Mouse (Mus musculus): ENCODE measurements around the gene Nme4. TPM values are rescaled to one million over a fixed set of nuclear protein-coding genes. Genes with fewer than 3 reads are reported as not detected.

Nme4 gene
- 1 to 10 TPM; 2.3 to 4.5 TPM for total RNA-seq (2023)

GRCm38 (mm10) chr17:26095121-26095740, at the start of gene Nme4:
Gene Nme4, minus strand, starts transcription at chr17:26095602.

DNA sequence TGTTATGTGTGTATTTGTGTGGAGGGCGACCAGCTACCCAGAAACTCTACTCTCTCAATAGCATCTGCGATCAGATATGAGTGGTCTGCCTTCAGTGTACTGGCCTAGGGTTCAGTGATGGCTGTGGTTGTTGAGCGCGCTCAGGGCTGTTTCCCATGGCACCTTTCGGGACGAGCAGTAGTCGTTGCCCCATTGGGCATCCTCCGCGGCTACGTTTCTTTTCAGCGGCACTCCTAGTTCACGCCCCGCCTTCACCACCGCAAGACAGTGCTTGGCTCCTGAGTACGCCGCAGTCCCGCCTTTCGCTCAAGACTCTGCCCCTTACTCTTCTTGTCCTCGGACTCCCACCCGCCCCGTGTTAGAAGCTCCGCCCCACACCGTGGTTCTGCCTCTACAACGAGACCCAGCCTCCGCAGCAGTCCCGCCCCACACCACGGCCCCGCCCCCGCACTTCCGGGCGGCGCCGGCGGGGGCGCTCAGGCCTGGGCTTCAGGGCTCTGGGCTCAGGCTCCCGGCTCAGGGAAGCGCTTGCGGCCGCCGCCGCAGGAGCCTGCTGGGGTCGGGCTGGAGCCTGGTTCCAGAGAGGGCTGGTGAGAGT, 42.9 kb upstream of the Nme4 start, which contains the start of gene Axin1:
TSS of gene Axin1 (plus strand) at position 450 of the 598 bp plus-strand sequence.

GRCm38 (mm10) chr17:26123267-26123684, 27.9 kb upstream of the Nme4 start, which contains the start of gene Mrpl28:
Gene Mrpl28, plus strand, starts transcription at chr17:26123500.

GRCm38 (mm10) chr17:26113181-26113948, 18.0 kb upstream of the Nme4 start, which contains the start of gene Tmem8:
Gene Tmem8, plus strand, starts transcription at chr17:26113299.

GRCm38 (mm10) chr17:26089905-26090632, 5.3 kb downstream of the Nme4 start, which contains the start of gene Decr2:
Gene Decr2, minus strand, starts transcription at chr17:26090337.

DNA sequence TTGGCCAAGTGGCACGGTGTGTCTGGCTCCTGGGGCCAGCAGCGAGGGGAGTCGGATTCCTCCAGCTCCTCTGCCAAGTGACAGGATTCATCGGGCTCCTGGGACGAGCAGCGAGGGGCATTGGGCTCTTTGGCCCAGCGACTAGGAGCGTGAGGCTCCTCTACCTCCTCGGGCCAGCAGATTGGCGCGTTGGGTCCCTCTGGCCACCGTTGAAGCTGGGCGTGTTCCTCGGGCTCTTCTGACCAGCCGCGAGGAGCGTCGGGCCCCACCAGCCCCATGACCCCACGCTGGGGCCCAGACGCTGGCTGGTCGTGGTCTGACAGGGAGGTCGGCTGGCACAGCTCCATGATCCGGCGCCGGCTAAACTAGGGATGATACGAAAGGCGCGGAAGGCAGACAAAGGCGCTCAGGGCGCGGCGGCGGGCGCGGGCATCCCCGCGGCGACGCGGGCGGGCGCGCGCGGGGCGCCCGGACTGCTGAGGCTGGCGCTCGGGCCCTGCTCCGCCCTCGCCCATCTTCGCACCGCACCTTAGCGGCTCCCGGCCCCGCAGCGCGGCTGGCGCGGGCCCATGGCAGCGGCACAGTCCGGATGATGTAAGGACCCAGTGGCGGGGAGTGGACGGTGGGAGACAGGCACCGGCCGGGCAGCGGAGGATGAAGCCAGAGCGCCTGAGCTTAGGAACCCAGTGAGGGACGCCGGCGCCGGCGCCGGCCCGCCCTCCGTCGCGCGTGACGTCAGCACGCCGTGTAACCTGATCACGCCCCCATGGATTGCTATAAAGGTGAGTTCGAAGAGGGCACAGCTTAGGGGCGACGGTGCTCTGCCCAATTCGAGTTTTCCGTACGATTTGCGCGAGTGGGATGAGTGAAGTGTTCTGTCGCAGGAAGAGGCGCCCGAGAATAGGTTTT, 26.3 kb downstream of the Nme4 start, which contains the start of gene Rab11fip3:
TSS of gene Rab11fip3 (minus strand) at position 725 of the 909 bp plus-strand sequence.

Other genes with a start within 250 kb of the Nme4 start
- 10 to 100 TPM; 20.0 to 21.9 TPM for gene Wdr90, start 234.1 kb downstream of the Nme4 start, total RNA-seq (2023)
- 1 to 10 TPM; 3.5 to 4.6 TPM for gene Mcrip2, start 226.8 kb downstream of the Nme4 start, total RNA-seq (2023)
- 10 to 100 TPM; 10.1 to 10.6 TPM for gene Mettl26, start 220.5 kb downstream of the Nme4 start, total RNA-seq (2023)
- 1 to 10 TPM; 3.2 to 4.9 TPM for gene Wfikkn1, start 214.7 kb downstream of the Nme4 start, total RNA-seq (2023)
- 10 to 100 TPM; 16.9 to 19.1 TPM for gene Rab40c, start 175.9 kb downstream of the Nme4 start, total RNA-seq (2023)
- 10 to 100 TPM; 45.9 to 71.2 TPM for gene Pigq, start 150.7 kb downstream of the Nme4 start, total RNA-seq (2023)
- under 1 TPM in 1 of 2 experiments, not detected in 1; 0.22 TPM for gene Nhlrc4, start 150.6 kb downstream of the Nme4 start, total RNA-seq (2023)
- gene A930017K11Rik, start 143.0 kb downstream of the Nme4 start, total RNA-seq (2023), result not detected
- gene Capn15, start 109.8 kb downstream of the Nme4 start, total RNA-seq (2023), result 10 to 100 TPM; 13.5 to 19.1 TPM
- gene Rab11fip3, start 26.0 kb downstream of the Nme4 start, total RNA-seq (2023), result 1 to 10 TPM; 1.5 to 2.1 TPM
- 1 to 10 TPM; 4.0 TPM for gene Decr2, start 5.3 kb downstream of the Nme4 start, total RNA-seq (2023)
- gene Tmem8, start 17.7 kb upstream of the Nme4 start, total RNA-seq (2023), result 10 to 100 TPM; 59.5 to 72.0 TPM
- gene Mrpl28, start 27.9 kb upstream of the Nme4 start, total RNA-seq (2023), result 10 to 100 TPM; 32.3 to 32.6 TPM
- gene Axin1, start 43.1 kb upstream of the Nme4 start, total RNA-seq (2023), result 10 to 100 TPM; 39.0 to 40.7 TPM
- gene Pdia2, start 103.5 kb upstream of the Nme4 start, total RNA-seq (2023), result 1 to 10 TPM; 1.5 to 3.1 TPM
- gene Rgs11, start 107.3 kb upstream of the Nme4 start, total RNA-seq (2023), result under 1 TPM in 1 of 2 experiments, not detected in 1; 0.77 TPM
- gene Arhgdig, start 112.2 kb upstream of the Nme4 start, total RNA-seq (2023), result under 1 TPM in 1 of 2 experiments, not detected in 1; 0.58 TPM
- gene Fam234a, start 148.6 kb upstream of the Nme4 start, total RNA-seq (2023), result 10 to 100 TPM; 69.6 TPM
- gene Luc7l, start 157.3 kb upstream of the Nme4 start, total RNA-seq (2023), result 10 to 100 TPM; 34.7 to 38.0 TPM

Data from neutrophil, adult 59 days (primary cell).